Mouse (Mus musculus) heart, adult 8-10 months (tissue): ENCODE measurements around the gene Pcca. TPM values are rescaled to one million over a fixed set of nuclear protein-coding genes. Genes with fewer than 3 reads are reported as not detected.

Experiments used
- DNase-seq: peaks from one replicate; pipeline ENCODE4 v3.0.0; 2022; ENCODE audit warnings: low spot score
- total RNA-seq, 4 experiments: library from RNA; stranded (reverse); gene quantifications; 2 replicates each; pipeline ENCODE4 v1.2.4; 2022

Pcca gene
- total RNA-seq, 4 experiments from 2014 or later = 88.8 to 117 (median 110) TPM

GRCm38 (mm10) chr14:122642432-122642831 is 108.3 kb downstream of the Pcca start:
- no peak for DNase-seq

GRCm38 (mm10) chr14:122648214-122648613 is 114.1 kb downstream of the Pcca start:
- DNase-seq = no peak

GRCm38 (mm10) chr14:122649336-122649950 is 115.3 kb downstream of the Pcca start:
- DNase-seq = no peak

- DNase-seq = no peak
These were observed 117.6 kb downstream of the Pcca start for GRCm38 (mm10) chr14:122651681-122652080.

- no peak for DNase-seq
These were observed 141.5 kb downstream of the Pcca start for GRCm38 (mm10) chr14:122675661-122676060.

GRCm38 (mm10) chr14:122683645-122684044 is 149.5 kb downstream of the Pcca start:
- DNase-seq = no peak

GRCm38 (mm10) chr14:122684250-122684649 is 150.1 kb downstream of the Pcca start:
- DNase-seq = no peak

- DNase-seq = no peak
These were observed 150.7 kb downstream of the Pcca start for GRCm38 (mm10) chr14:122684811-122685210.

- no peak for DNase-seq
These were observed 153.3 kb downstream of the Pcca start for GRCm38 (mm10) chr14:122687398-122687797.

- no peak for DNase-seq
These were observed 154.3 kb downstream of the Pcca start for GRCm38 (mm10) chr14:122688378-122688777.

- no peak for DNase-seq
These were observed 155.2 kb downstream of the Pcca start for GRCm38 (mm10) chr14:122689136-122689815.

GRCm38 (mm10) chr14:122691555-122691954 is 157.4 kb downstream of the Pcca start:
- DNase-seq = no peak

GRCm38 (mm10) chr14:122700333-122700732 is 166.2 kb downstream of the Pcca start:
- no peak for DNase-seq

GRCm38 (mm10) chr14:122713793-122714192 is 179.7 kb downstream of the Pcca start:
- DNase-seq = no peak

GRCm38 (mm10) chr14:122714911-122715310 is 180.8 kb downstream of the Pcca start:
- no peak for DNase-seq

- no peak for DNase-seq
These were observed 181.9 kb downstream of the Pcca start for GRCm38 (mm10) chr14:122716057-122716456.

- DNase-seq = no peak
These were observed 185.5 kb downstream of the Pcca start for GRCm38 (mm10) chr14:122719496-122720080.

GRCm38 (mm10) chr14:122720989-122721388 is 186.9 kb downstream of the Pcca start:
- no peak for DNase-seq

GRCm38 (mm10) chr14:122721750-122722149 is 187.6 kb downstream of the Pcca start:
- no peak for DNase-seq

- no peak for DNase-seq
These were observed 192.3 kb downstream of the Pcca start for GRCm38 (mm10) chr14:122726456-122726855.

- DNase-seq = no peak
These were observed 195.4 kb downstream of the Pcca start for GRCm38 (mm10) chr14:122729431-122730073.

GRCm38 (mm10) chr14:122730921-122731551 is 196.9 kb downstream of the Pcca start:
- no peak for DNase-seq
